Mouse (Mus musculus): ENCODE results near the gene Plce1.

Plce1 gene

GRCm38 (mm10) chr19:38480731-38481621 lies at the start of gene Plce1:
Gene Plce1 (plus strand): TSS chr19:38481109.
- DNase-seq (ENCODE audit: low spot score) = peak; percentile 71

- no peak for DNase-seq (ENCODE audit: low spot score)
Observed at GRCm38 (mm10) chr19:38431326-38431725, 49.6 kb upstream of the Plce1 start.

- DNase-seq (ENCODE audit: low spot score) = no peak
Observed at GRCm38 (mm10) chr19:38432021-38432420, 48.9 kb upstream of the Plce1 start.

GRCm38 (mm10) chr19:38433381-38433780 lies 47.5 kb upstream of the Plce1 start:
- no peak for DNase-seq (ENCODE audit: low spot score)

GRCm38 (mm10) chr19:38435221-38435620 lies 45.7 kb upstream of the Plce1 start:
- DNase-seq (ENCODE audit: low spot score) = no peak

GRCm38 (mm10) chr19:38441860-38442259 lies 39.0 kb upstream of the Plce1 start:
- no peak for DNase-seq (ENCODE audit: low spot score)

GRCm38 (mm10) chr19:38445758-38446157 lies 35.2 kb upstream of the Plce1 start:
- DNase-seq (ENCODE audit: low spot score) = no peak

- no peak for DNase-seq (ENCODE audit: low spot score)
Observed at GRCm38 (mm10) chr19:38455228-38455627, 25.7 kb upstream of the Plce1 start.

- DNase-seq (ENCODE audit: low spot score) = no peak
Observed at GRCm38 (mm10) chr19:38458996-38459395, 21.9 kb upstream of the Plce1 start.

GRCm38 (mm10) chr19:38460696-38461095 lies 20.2 kb upstream of the Plce1 start:
- DNase-seq (ENCODE audit: low spot score) = no peak

GRCm38 (mm10) chr19:38470257-38470893 lies 10.5 kb upstream of the Plce1 start:
- DNase-seq (ENCODE audit: low spot score) = no peak

- no peak for DNase-seq (ENCODE audit: low spot score)
Observed at GRCm38 (mm10) chr19:38475394-38475793, 5.5 kb upstream of the Plce1 start.

GRCm38 (mm10) chr19:38478286-38478685 lies 2.6 kb upstream of the Plce1 start:
- DNase-seq (ENCODE audit: low spot score) = no peak

- peak; percentile 52 for DNase-seq (ENCODE audit: low spot score)
Observed at GRCm38 (mm10) chr19:38478948-38479347, 2.0 kb upstream of the Plce1 start.

GRCm38 (mm10) chr19:38479473-38479872 lies 1.4 kb upstream of the Plce1 start:
- DNase-seq (ENCODE audit: low spot score) = no peak

GRCm38 (mm10) chr19:38480156-38480720 lies 671 bp upstream of the Plce1 start:
- DNase-seq (ENCODE audit: low spot score) = no peak

GRCm38 (mm10) chr19:38481906-38482305 lies 997 bp downstream of the Plce1 start:
- no peak for DNase-seq (ENCODE audit: low spot score)

GRCm38 (mm10) chr19:38482406-38483181 lies 1.7 kb downstream of the Plce1 start:
- DNase-seq (ENCODE audit: low spot score) = no peak

- DNase-seq (ENCODE audit: low spot score) = no peak
Observed at GRCm38 (mm10) chr19:38485779-38486555, 5.1 kb downstream of the Plce1 start.

GRCm38 (mm10) chr19:38487501-38487900 lies 6.6 kb downstream of the Plce1 start:
- peak; percentile 30 for DNase-seq (ENCODE audit: low spot score)

Measured in testis, postnatal 10 days (tissue).